Mouse (Mus musculus) thymus, adult 2 months (tissue): ENCODE data around the gene Exoc2.

Experiments used
- CTCF ChIP-seq: fragments of 200-500 bp; IDR thresholded peaks from 2 replicates; pipeline ENCODE4 v1.5.1; 2012; ENCODE audit warnings: mild to moderate bottlenecking, control low read depth, low read length, moderate library complexity, borderline replicate concordance; ENCODE audit not compliant: control insufficient read depth, poor library complexity, insufficient read depth; ENCODE audit errors: extremely low read depth
- POLR2A ChIP-seq: fragments of 200-500 bp; IDR thresholded peaks from 2 replicates; pipeline ENCODE4 v1.6.1; 2012; ENCODE audit warnings: mild to moderate bottlenecking, low read length, control low read depth, moderate library complexity; ENCODE audit not compliant: control insufficient read depth, poor library complexity, insufficient read depth; ENCODE audit errors: extremely low read depth

- no peak for TF ChIP-seq CTCF
- TF ChIP-seq POLR2A: no peak
These were observed 139.5 kb downstream of the Exoc2 start for GRCm38 (mm10) chr13:30834349-30834748.
